Mouse (Mus musculus) testis, postnatal 14 days (tissue): ENCODE results near the gene Smco4.
"Not testable (repeated sequence)": the region's sequence is repeated elsewhere in the genome, so short reads cannot be mapped to it uniquely, and the experiment has no call there.

Experiments used
- DNase-seq: peaks from one replicate; pipeline ENCODE4 v3.0.0; 2021; ENCODE audit warnings: low spot score

Smco4 gene

DNA sequence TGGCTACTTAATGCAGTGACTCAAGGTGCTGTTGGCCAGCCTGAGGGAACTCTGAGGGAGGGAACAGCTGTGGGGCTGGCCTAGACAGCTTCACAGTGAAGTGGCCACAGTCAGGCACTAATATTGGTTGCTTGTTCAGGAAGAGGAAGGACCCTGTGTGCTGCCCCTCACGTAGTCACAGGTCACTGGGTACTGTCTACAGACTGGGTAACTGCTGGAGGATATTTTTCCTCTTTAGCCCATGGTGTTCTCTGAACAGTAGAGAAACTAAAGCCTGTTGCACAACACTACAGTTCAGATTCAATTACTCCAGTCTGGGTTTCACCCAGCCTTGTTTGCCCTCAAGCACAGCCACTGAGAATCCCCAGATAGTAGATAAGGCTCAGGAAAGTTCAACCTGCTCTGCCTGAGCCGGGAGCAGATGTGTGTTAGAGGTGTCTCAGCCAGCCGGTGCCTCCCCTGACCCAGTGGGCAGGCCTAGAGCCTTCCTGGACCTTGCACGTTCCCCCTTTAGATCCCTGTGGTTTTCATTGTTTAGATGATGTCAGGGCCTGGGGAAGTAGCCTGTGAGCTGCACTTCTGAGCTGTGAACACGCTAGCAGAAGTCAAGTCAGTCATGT is 48.6 kb downstream of the Smco4 start:
- DNase-seq = no peak

DNA sequence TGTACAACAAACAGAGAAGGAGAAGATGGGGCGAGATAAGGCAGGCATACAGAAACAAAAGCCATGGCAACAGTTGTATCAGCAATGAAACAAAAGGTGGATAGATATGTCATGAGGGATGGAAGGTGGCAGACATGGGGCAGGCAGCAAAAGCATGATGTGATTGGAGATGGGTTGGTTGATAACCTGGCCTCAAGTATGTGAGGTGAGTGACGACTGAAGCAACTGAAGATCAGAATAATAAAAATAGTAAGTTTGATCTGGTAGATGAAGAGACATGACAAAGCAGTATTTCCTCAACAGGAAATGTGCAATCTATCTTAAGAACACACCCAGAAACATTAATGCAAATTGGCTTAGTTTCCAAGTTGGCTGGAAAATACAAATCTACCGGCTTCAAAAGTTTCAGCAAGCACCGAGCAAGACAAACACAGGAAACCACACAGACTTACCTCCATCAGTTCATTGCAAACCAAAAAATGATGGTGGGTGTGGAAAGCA is 57.3 kb downstream of the Smco4 start:
- DNase-seq = no peak

DNA sequence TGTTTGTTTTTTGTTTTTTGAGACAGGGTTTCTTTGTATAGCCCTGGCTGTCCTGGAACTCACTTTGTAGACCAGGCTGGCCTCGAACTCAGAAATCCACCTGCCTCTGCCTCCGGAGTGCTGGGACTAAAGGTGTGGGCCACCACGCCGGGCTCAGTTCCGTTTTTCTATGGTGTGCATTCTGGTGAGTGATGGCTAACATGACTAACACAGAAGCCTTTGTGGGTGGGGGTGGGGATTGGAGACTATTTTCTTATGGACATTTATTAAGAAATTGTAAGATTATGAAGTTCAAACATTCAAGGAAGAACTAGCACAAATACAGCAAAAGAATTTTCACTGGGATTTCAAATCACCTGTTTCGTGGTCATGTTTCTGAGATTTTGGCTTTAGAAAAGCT is 57.8 kb downstream of the Smco4 start:
- DNase-seq = not testable (repeated sequence)

DNA sequence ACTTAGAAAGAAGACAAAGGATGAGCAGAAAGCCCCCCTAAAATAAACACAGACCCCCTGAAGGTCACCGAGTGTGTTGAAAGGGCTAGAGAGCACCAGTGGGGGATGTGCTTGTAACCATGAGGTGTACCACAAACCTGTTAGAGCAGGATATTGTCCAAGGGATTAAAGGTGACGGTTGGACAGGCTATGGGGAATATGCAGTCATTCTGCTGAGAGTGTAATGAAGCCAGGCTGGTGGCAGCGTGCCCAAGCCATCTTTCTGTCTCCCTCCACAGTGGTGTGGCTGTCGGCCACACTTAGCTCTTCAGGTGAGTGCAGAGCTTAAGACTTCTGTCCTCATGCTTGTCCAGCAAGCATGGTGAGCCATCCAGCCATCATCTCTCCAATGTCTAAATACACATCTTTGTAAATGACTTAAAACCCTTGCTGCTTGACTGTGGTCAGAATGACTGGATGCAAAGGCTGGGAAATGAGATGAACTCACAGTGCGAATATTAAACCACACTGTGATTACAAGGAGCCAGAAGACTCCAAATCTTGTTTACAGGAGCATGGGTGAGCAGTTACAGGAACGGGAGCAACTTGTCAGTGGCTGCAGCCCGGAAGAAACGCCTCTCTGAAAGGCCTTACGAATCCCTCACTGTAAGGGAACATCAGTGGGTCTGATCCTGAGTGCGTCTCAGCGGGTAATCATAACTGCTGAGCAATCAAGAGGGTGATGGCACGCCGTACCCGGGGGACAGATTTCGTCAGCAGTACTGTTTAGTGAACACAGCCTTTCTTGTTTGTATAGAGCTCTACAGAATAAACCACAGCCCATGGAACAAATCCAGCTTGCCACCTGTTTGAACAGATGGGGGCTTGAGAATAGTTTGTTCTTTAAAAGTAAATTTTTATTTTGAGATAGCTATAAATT is 59.0 kb downstream of the Smco4 start:
- no peak for DNase-seq

GRCm38 (mm10) chr9:15553322-15553721 is 60.1 kb downstream of the Smco4 start:
- DNase-seq = no peak

DNA sequence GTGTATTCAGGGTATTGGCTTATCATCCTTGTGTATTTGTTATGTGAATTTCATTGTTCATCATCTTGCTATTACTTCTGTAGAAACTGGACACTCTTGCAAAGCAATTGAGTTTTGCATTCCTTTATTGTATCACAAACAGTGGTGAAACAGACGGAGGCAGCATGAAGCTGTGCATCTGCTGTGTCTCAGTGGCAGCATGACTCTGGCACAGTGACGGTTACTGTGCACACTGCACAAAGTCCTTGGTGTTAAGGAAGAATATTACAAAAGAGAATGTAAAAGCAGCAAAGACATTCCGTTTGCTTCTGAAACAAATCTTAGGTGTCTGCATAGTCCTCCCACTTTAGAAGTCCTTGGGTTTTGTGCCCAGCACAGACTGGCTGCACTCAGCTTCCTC is 67.2 kb downstream of the Smco4 start:
- DNase-seq = no peak

DNA sequence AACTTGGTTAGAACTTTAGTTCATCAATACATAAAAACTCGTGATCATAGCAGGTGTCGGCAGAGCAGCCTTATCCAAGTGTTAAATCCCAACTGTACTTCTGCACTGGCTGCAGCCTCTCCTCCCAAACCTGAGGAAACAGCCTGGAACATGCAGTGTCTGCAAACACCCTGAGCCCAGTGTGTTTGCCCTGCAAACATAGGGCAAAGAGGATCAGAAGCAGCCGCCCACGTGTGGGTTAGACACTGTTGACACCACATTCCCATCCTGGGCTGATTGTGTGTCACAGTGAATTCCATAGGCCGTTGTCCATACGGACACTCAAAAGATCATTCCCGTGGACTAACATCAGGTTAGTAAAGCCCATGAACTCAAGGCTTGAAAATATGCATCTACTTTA is 69.1 kb downstream of the Smco4 start:
- no peak for DNase-seq

- DNase-seq = no peak
These were observed 81.7 kb downstream of the Smco4 start for GRCm38 (mm10) chr9:15574750-15575454.

- DNase-seq = no peak
These were observed 85.2 kb downstream of the Smco4 start for GRCm38 (mm10) chr9:15578427-15578826.

DNA sequence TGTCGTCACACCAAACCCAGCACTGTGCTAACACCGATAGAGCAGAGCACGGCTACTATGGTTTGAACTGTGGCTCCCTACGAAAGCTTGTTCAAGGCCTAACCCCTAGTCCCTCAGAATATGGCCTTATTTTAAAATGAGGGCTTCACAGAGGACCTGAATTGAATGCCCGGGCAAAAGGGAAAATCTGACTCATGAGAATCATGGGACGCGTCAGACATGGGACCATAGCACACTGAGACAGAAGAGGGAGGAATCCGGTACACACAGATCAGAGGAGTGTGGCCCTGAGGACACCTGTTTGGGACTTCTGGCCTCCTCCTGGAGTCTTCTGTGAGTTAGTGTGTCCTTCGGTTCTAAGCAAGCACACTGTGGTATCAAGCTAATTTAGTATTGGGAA is 85.7 kb downstream of the Smco4 start:
- no peak for DNase-seq

DNA sequence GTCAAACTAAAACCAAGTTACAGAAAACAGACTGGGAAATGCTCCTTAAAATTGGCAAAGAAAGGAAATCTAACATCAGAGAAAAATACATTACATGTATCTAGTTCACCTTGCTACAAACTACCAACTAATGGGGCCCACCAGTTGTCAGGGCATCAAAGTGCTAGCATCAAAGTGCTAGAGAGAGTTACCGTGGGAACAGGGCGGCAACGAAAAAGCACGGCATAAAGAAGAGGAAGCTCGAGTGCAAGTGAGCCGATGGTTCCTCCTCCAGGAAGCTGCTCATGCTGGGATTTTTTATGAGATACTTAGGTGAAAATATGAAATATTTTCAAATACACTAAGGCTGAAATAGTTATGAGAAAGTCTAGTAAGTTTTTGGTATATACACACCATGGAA is 86.9 kb downstream of the Smco4 start:
- no peak for DNase-seq

- DNase-seq = no peak
These were observed 88.8 kb downstream of the Smco4 start for GRCm38 (mm10) chr9:15582026-15582425.

DNA sequence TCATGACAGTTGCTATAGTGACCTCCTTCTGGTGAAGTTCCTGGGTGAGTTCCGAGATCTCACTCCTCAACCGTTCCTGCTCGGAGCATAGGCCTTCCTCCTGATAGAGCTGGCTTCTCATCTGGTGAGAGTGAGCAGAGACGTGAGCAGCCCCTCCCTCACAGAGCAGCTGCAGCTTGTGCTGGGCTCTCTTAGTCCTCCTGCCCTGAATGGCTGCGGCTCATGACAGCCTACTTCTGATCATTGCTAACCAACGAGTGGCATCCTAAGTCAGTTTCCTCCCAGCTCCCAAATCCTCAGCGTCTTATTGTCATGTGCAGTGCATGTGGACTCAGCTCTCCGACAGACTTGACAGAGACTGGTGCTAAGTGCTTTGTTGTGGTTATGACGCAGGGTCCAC is 91.0 kb downstream of the Smco4 start:
- no peak for DNase-seq

DNA sequence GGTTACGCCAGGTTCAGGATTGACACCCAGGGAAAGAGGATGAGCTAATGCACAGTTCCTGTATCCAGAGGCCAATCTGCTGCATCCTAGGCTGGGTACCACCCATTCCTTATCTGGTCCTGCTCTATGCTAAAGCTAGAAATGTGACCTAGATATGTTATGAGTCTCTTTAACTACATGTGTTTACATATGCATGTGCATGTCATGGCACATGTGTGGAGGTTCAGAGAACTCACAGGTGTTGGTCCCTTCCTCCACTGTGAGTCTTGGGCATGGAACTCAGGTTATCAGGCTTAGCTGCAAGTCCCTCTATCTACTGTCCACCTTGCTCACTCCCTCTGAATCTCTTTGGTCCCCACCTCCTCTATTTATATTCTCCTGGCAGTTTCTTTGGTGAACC is 92.7 kb downstream of the Smco4 start:
- DNase-seq = no peak

DNA sequence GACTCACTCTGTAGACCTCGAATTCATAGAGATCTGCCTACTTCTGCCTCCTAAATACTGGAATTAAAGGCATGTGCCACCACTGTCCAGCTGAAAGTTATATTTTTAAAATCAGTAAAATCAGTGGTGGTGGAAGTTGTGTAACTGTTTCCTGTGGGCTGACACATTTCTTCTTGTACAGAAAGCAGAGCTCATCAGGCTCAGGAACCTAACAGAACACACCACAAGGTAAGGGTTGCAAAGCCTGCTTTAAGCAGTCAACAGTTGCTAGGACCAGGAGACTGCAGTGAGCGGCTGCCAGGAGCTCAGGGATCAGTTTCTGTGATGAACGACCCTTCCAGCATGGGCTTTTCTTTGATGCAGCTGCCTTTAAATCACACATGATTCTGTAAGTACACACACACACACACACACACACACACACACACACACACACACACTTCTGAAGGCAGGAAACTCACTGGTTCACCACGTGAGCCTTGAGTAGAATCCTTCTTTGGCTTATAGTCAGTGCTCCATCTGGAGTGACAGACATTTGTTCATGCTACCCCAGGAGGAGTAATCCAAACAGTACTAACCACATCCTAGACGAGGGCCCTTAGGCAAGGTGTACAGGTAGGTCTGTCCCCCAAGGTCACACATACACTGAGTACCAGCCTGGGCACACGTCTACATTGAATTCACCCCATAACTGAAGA is 94.1 kb downstream of the Smco4 start:
- no peak for DNase-seq

- DNase-seq = no peak
These were observed 100.9 kb downstream of the Smco4 start for GRCm38 (mm10) chr9:15594148-15594547.
